Mouse (Mus musculus) megakaryocyte, embryonic 14.5 days (primary cell): ENCODE measurements at regions not wholly inside any gene's neighbourhood (a gene's known extent, or its start where the extent isn't known, plus 50 kb on each side); places are given as distances from the start of the nearest gene placed in this dataset.
"Not testable (repeated sequence)": the region's sequence is repeated elsewhere in the genome, so short reads cannot be mapped to it uniquely, and the experiment has no call there.

Source experiments
- H3K27me3 ChIP-seq: replicated peaks from 2 replicates; pipeline ENCODE3; 2012; ENCODE audit warnings: inconsistent platforms
- H3K36me3 ChIP-seq: replicated peaks from 2 replicates; pipeline ENCODE3; 2012; ENCODE audit warnings: low read length, inconsistent platforms, mixed read lengths
- H3K4me1 ChIP-seq: 2 replicates; pipeline ENCODE4 v1.6.1; 2012; ENCODE audit warnings: inconsistent platforms
- H3K4me3 ChIP-seq: replicated peaks from 2 replicates; pipeline ENCODE3; 2012; ENCODE audit warnings: moderate library complexity, mild to moderate bottlenecking, inconsistent platforms
- H3K9me3 ChIP-seq: 2 replicates; pipeline ENCODE4 v1.6.1; 2012; ENCODE audit warnings: inconsistent platforms
- FLI1 ChIP-seq: IDR thresholded peaks from 2 replicates; pipeline ENCODE4 v1.6.1; 2012; ENCODE audit warnings: low read length, inconsistent platforms, mixed read lengths
- GATA1 ChIP-seq: IDR thresholded peaks from 3 replicates; pipeline ENCODE4 v1.6.1; 2012; ENCODE audit warnings: mixed read lengths, low read length, inconsistent platforms, borderline replicate concordance

DNA sequence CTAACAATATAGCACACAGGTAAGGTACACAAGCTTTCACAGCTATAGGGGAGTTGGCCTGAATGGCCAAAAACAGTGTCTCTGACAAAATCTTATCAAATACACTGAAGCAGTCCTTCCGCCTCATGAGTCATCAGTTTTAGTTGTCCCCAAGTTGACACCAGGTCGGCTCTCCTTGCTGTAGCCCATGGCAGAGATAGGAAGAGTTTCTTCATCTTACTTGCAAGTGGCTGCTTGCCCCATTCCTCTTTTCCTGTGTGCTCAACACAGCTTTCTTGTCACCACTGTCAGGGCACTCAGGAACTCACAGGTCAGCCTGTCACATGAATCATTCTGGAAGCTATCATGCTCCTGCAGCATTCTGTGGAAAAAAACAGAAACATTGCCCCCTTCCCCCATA, 77.1 kb downstream of the Olfr721-ps1 start:
- H3K36me3 ChIP-seq, H3K4me1 ChIP-seq, H3K27me3 ChIP-seq, H3K4me3 ChIP-seq: not testable (repeated sequence)
- peaks cover 20% of the 10 kb centered on the region for H3K9me3 ChIP-seq

DNA sequence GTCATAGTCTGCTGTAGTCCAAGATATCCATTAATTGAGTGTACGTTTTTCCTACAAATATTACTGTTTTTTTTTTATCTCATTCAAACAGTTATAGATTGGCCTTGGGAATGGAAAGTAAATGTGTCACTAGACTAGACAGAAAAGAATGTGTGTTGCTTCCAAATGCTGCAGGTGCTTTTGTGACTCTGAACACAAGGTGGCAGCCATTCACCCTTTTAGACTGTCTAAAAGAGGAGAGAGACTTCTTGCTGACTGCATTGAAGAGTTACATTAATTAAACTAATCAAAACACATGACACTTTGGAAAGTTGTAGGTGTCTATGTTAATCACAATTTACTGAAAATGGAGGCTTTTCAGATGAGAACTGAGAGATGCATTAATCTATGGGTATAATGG, 80.7 kb downstream of the Olfr721-ps1 start:
- H3K4me3 ChIP-seq = no peak overlapping the region
- no peak for TF ChIP-seq FLI1
- TF ChIP-seq GATA1 = no peak

DNA sequence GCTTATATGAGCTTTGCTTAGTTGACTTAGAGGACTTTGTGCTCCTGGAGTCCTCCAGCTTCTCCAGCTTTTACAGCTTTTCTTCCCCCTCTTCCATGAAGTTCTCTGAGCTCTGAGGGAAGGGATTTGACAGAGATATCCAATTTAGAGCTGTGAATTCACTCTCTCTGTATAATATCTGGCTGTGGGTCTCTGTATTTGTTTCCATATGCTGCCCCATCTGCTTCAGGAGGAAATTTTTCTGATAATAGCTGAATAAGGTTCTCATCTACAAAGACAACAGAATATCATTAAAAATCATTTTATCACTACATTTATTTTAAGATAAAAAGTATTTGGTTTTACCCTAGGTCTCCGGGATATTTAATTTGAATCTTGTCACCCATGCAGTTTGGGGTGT, 85.3 kb downstream of the Olfr721-ps1 start:
- H3K27me3 ChIP-seq = no peaks in the 10 kb centered on the region
- TF ChIP-seq FLI1 = no peak
- no peak for TF ChIP-seq GATA1
- H3K9me3 ChIP-seq = 0 out of 2 replicates have a peak, but pooled peaks cover 3% of the 10 kb centered on the region
- no peak overlapping the region for H3K4me3 ChIP-seq
- no peaks in the 10 kb centered on the region for H3K36me3 ChIP-seq
- H3K4me1 ChIP-seq = no peaks in the 10 kb centered on the region

More for the DNA sequence above, 80.7 kb downstream of the Olfr721-ps1 start:
- H3K4me1 ChIP-seq = no peaks in the 10 kb centered on the region
- H3K36me3 ChIP-seq = no peaks in the 10 kb centered on the region
- H3K27me3 ChIP-seq = no peaks in the 10 kb centered on the region
- H3K9me3 ChIP-seq = peaks cover 13% of the 10 kb centered on the region

DNA sequence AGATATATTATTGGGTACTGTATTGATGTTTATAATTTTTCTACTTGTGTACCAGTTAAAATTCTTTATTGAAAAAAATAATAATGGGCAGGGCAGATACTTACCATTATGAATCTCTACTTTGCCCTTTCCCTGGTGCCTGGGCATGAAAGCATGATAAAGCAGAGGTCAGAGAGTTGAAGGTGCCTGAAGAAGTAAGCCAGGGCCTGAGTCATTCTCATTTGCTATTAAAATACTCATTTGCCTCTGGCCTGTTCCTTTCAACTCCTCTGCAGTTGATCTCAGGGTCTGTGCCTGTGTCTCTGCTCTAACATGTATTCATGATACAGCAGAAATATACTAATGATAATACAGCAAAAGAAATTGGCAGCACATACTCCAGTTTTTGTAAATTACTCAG, 89.4 kb downstream of the Olfr721-ps1 start:
- TF ChIP-seq FLI1 = no peak
- no peak overlapping the region for H3K4me3 ChIP-seq
- no peaks in the 10 kb centered on the region for H3K27me3 ChIP-seq
- H3K9me3 ChIP-seq = no peaks in the 10 kb centered on the region
- peaks cover 8% of the 10 kb centered on the region for H3K4me1 ChIP-seq
- no peaks in the 10 kb centered on the region for H3K36me3 ChIP-seq

DNA sequence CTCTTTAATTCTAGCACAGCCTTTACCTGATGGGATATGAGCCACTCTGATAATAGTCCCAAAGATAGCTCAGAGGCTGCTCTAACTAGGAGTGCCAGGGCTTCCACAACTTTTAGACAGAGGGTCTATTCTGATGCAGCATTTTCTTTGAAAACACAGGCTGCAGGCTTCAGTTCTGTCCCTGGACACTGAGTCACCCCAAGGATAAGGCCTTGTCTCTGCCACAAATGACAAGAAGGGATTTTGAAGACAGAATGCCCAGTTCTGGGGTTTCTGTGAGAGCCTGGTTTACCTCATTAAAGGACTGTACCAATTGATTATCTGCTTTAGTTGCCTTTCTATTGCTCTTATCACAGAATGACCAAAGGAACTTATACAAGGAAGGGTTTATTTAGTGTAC, 90.9 kb downstream of the Olfr721-ps1 start:
- Histone ChIP-seq H3K36me3 (no peaks in the 10 kb centered on the region), H3K4me1 (peaks cover 8% of the 10 kb centered on the region), H3K27me3 (no peaks in the 10 kb centered on the region), H3K4me3 (no peak overlapping the region), H3K9me3 (no peaks in the 10 kb centered on the region)
- TF ChIP-seq FLI1 = no peak
- TF ChIP-seq GATA1 = no peak

DNA sequence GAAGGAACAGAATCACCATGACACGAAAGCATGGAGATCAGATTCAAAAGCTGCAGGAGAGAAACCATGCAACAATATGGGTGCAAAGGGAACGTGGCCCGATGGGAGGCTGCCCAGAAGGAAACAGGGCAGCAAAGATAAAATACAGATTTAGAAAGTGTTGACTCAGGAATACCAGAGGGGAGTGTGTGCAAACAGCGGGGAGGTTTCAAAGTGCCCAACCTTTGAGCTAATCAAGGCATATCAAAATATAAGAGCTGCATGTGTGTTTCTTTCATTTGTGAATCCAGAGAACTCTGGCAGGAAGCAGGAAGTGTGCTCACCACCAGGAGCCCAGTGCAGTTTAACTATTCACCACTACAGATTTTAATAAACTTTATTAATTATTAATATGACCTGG, 110.8 kb downstream of the Olfr721-ps1 start:
- Histone ChIP-seq H3K9me3 (no peaks in the 10 kb centered on the region), H3K4me3 (no peak overlapping the region), H3K4me1 (peaks cover 46% of the 10 kb centered on the region), H3K36me3 (no peaks in the 10 kb centered on the region), H3K27me3 (no peaks in the 10 kb centered on the region)
- TF ChIP-seq GATA1 (no peak), FLI1 (no peak)

DNA sequence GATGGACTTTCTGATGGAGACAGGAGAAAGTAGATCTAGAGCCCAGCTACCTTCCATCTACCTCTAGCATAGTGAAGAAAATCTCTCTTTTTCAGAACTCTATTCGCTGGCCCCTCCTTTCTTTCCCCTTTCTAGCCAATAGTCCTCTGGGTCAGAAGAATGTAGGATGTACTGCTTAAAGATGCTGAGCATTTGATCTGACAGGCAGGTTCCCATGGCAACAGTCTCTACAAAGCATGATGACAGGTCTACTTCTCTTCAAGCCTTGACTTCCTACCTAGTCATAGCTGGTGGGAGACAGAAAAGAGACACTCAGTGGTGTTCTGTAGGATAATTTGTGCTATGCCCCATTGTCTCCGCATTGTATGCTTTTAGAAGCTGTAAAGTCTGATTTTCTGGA, 112.0 kb downstream of the Olfr721-ps1 start:
- TF ChIP-seq GATA1 (no peak), FLI1 (no peak)
- Histone ChIP-seq H3K36me3 (no peaks in the 10 kb centered on the region), H3K4me3 (no peak overlapping the region)

DNA sequence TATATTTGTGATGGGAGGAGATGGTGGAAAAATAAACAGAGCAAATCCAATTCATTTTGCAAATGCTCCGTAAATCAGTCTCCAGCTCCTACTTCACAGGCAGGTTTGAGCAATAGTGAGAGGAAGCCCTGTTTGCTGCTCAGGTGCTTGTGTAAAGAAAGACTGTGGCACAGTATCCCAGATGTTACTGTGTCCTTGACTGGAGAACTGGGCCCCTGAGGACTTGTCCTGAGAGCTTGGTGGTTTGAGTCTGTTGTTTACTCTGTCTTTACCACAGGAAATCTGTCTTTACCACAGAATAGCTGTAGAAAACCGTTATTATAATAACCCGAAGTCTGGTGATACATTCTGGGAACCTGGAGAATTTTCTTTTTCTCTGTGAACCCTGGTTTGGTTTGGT, 112.4 kb downstream of the Olfr721-ps1 start:
- Histone ChIP-seq H3K4me1 (peaks cover 46% of the 10 kb centered on the region), H3K9me3 (no peaks in the 10 kb centered on the region), H3K36me3 (no peaks in the 10 kb centered on the region), H3K4me3 (no peak overlapping the region), H3K27me3 (no peaks in the 10 kb centered on the region)
- TF ChIP-seq GATA1 (no peak), FLI1 (no peak)

More for the DNA sequence above, 112.0 kb downstream of the Olfr721-ps1 start:
- no peaks in the 10 kb centered on the region for H3K27me3 ChIP-seq
- no peaks in the 10 kb centered on the region for H3K9me3 ChIP-seq
- H3K4me1 ChIP-seq = peaks cover 46% of the 10 kb centered on the region

DNA sequence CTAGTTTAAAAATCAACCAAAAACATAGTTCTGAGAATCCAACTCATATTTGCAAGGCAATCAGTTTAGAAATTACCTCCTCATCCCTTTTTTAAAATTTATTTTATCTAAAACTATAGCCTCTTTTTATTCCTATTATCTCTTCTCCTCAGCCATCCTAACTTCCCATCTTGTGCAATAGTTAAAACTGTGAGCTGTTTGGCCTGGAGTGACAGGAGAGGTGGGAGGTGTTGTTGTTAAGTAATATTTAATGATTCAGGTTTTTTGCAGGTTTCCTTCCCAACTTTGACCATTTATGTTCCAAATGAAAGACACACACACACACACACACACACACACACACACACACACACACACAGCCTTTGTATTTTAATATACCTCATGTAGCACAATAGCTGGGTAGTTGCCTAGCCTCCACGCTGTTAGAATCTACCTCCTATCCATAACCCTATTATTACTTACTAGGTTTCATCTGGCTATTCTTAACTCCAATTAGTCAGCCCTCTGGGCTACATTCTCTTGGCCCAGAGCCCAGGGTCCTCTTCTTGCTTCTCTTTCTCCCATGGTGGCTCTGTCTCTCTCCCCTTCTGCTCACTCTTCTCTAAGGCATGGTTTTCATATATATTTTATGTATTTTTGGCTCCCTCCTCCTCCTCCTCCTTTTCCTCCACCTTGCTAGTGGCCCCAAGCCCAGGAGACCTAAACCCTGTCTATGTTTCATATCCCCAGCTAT, 113.5 kb downstream of the Olfr721-ps1 start:
- no peaks in the 10 kb centered on the region for H3K9me3 ChIP-seq
- H3K4me1 ChIP-seq = peaks cover 46% of the 10 kb centered on the region
- no peak for TF ChIP-seq FLI1
- no peak for TF ChIP-seq GATA1
- no peaks in the 10 kb centered on the region for H3K36me3 ChIP-seq
- no peak overlapping the region for H3K4me3 ChIP-seq
- no peaks in the 10 kb centered on the region for H3K27me3 ChIP-seq

DNA sequence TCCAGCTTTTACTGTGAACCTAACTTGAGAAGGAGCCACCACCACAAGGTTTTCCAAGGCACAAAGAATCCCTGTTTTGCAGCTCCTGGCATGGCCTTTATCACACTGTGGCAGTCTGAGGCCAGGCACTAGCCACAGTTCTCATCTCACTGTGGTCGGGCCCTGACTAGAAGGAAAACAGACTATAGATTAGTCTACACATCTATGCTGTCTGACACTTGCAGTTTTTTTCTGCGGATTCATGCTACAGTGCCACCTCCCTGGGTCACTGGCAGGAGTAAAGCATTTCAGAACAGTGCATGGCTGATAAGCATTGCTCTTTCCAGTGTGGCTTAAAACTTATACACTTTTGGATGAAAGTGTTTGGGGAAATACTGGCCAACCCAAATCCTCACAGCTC, 114.3 kb downstream of the Olfr721-ps1 start:
- Histone ChIP-seq H3K4me1 (peaks cover 46% of the 10 kb centered on the region), H3K36me3 (no peaks in the 10 kb centered on the region)
- TF ChIP-seq GATA1 = peak; percentile 57; the same call in 1 of the 3 replicates
- TF ChIP-seq FLI1 = no peak

DNA sequence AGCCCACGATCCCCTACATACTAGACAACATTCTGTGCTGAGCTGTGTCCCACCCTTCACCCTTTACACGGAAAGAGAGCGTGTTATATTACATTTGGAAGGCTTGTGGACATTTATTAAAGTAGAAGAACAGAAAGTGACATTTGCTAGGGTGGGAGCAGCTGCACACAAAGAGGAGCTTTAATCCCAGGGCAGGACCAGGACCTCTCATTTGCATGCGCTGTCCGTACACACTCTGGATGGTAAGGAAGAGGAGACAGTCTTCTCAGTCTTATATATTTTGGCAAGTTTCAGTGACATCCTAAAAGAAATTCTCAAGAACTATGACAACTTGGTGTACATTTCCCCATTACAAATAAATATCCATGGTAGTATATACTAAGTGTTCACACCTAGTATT, 114.8 kb downstream of the Olfr721-ps1 start:
- TF ChIP-seq GATA1 = no peak
- no peak for TF ChIP-seq FLI1
- no peaks in the 10 kb centered on the region for H3K9me3 ChIP-seq
- no peak overlapping the region for H3K4me3 ChIP-seq
- no peaks in the 10 kb centered on the region for H3K27me3 ChIP-seq
- H3K4me1 ChIP-seq = peaks cover 46% of the 10 kb centered on the region
- H3K36me3 ChIP-seq = no peaks in the 10 kb centered on the region

More for the DNA sequence above, 114.3 kb downstream of the Olfr721-ps1 start:
- no peaks in the 10 kb centered on the region for H3K27me3 ChIP-seq
- H3K4me3 ChIP-seq = peak overlapping the region; percentile 53
- H3K9me3 ChIP-seq = no peaks in the 10 kb centered on the region
